ENCODE assay signal across 22 mouse cellular contexts in genomic region chr19:58050986-58051385, GRCm38 (mm10).
A peak's percentile ranks its signal among the peaks of the same experiment; 100 is the strongest.
DNase-seq lines count a peak whose midpoint lies in the region; ATAC-seq lines count a peak whose summit lies in the region.
"Had no signal": no experiment of that assay in that cellular context is flagged by ENCODE, and none has a peak within 500 bp of the region (broad histone marks: within the 10 kb centered on the region; RNA-seq: fewer than 3 reads in every experiment).

No protein-coding gene starts in this region.

- no peaks in the 10 kb centered on the region for H3K9me3 ChIP-seq in hindbrain, embryonic 12.5 days (replicated peaks)
- H3K9me3 ChIP-seq in hindbrain, embryonic 11.5 days (ENCODE audit: control insufficient read depth, low read length): no peaks in the 10 kb centered on the region
- H3K9me3 ChIP-seq in midbrain, embryonic 13.5 days: no peaks in the 10 kb centered on the region
- H3K9me3 ChIP-seq in midbrain, embryonic 14.5 days (ENCODE audit: control insufficient read depth, low read length): no peaks in the 10 kb centered on the region
- H3K9me3 ChIP-seq: embryonic facial prominence, embryonic 15.5 days; forebrain, embryonic 10.5 days; heart, embryonic 12.5 days had no signal

- no peak overlapping the region for H3K4me3 ChIP-seq in hindbrain, embryonic 12.5 days
- H3K4me3 ChIP-seq in hindbrain, embryonic 11.5 days (ENCODE audit: low read depth, low read length): no peak overlapping the region
- H3K4me3 ChIP-seq in midbrain, embryonic 13.5 days (replicated peaks): no peak overlapping the region
- H3K4me3 ChIP-seq in midbrain, embryonic 14.5 days (replicated peaks; ENCODE audit: low read depth, low read length): no peak overlapping the region
- H3K4me3 ChIP-seq: embryonic facial prominence, embryonic 15.5 days; erythroblast, embryonic 14.5 days; forebrain, embryonic 10.5 days; gastrocnemius, adult 2 months; heart, embryonic 12.5 days had no signal

- no peak overlapping the region for H3K9ac ChIP-seq in hindbrain, embryonic 12.5 days
- no peak overlapping the region for H3K9ac ChIP-seq in hindbrain, embryonic 11.5 days (ENCODE audit: low read depth, low read length)
- H3K9ac ChIP-seq in midbrain, embryonic 13.5 days (replicated peaks): no peak overlapping the region; the same call in 1 of the 2 replicates
- H3K9ac ChIP-seq in midbrain, embryonic 14.5 days (replicated peaks; ENCODE audit: low read length): no peak overlapping the region
- H3K9ac ChIP-seq: embryonic facial prominence, embryonic 15.5 days; heart, embryonic 12.5 days had no signal

- no peaks in the 10 kb centered on the region; the same call in 1 of the 2 replicates for H3K36me3 ChIP-seq in hindbrain, embryonic 12.5 days
- no peaks in the 10 kb centered on the region for H3K36me3 ChIP-seq in hindbrain, embryonic 11.5 days (ENCODE audit: control insufficient read depth, insufficient read depth, low read length)
- peaks cover 4% of the 10 kb centered on the region; the same call in 1 of the 2 replicates for H3K36me3 ChIP-seq in midbrain, embryonic 13.5 days
- H3K36me3 ChIP-seq in midbrain, embryonic 14.5 days (ENCODE audit: control insufficient read depth, insufficient read depth, low read length): no peaks in the 10 kb centered on the region
- H3K36me3 ChIP-seq: embryonic facial prominence, embryonic 15.5 days; forebrain, embryonic 10.5 days; heart, embryonic 12.5 days had no signal

- ATAC-seq in hindbrain, embryonic 12.5 days (ENCODE audit: low FRiP score): no peak
- ATAC-seq in hindbrain, embryonic 11.5 days (ENCODE audit: low FRiP score): no peak
- no peak for ATAC-seq in midbrain, embryonic 13.5 days
- no peak for ATAC-seq in midbrain, embryonic 14.5 days (ENCODE audit: low FRiP score, low TSS enrichment)
- ATAC-seq: forebrain, embryonic 14.5 days; hindbrain, postnatal 0 days had no signal

- H3K27me3 ChIP-seq in hindbrain, embryonic 12.5 days: no peaks in the 10 kb centered on the region
- H3K27me3 ChIP-seq in hindbrain, embryonic 11.5 days (ENCODE audit: control insufficient read depth, insufficient read depth, low read length): no peaks in the 10 kb centered on the region
- H3K27me3 ChIP-seq in midbrain, embryonic 13.5 days: no peaks in the 10 kb centered on the region
- no peaks in the 10 kb centered on the region for H3K27me3 ChIP-seq in midbrain, embryonic 14.5 days (ENCODE audit: control insufficient read depth, insufficient read depth, low read length)
- H3K27me3 ChIP-seq: embryonic facial prominence, embryonic 15.5 days; heart, embryonic 12.5 days had no signal

- peak overlapping the region; percentile 8; the same call in 1 of the 2 replicates for H3K27ac ChIP-seq in hindbrain, embryonic 12.5 days
- no peak overlapping the region for H3K27ac ChIP-seq in hindbrain, embryonic 11.5 days (ENCODE audit: low read depth, low read length)
- peak overlapping the region; percentile 30; the same call in 1 of the 2 replicates for H3K27ac ChIP-seq in midbrain, embryonic 13.5 days
- no peak overlapping the region for H3K27ac ChIP-seq in midbrain, embryonic 14.5 days (replicated peaks; ENCODE audit: low read depth, low read length)
- H3K27ac ChIP-seq: embryonic facial prominence, embryonic 15.5 days; forebrain, embryonic 10.5 days; gastrocnemius, adult 2 months; hindbrain, postnatal 0 days had no signal

- WGBS in hindbrain, embryonic 12.5 days: 97% methylated on average over 8 of the region's 8 CpGs
- WGBS in hindbrain, embryonic 11.5 days: 95% methylated on average over 8 of the region's 8 CpGs
- 93% methylated on average over 8 of the region's 8 CpGs for WGBS in midbrain, embryonic 13.5 days
- 97% methylated on average over 8 of the region's 8 CpGs for WGBS in midbrain, embryonic 14.5 days

- H3K4me1 ChIP-seq in hindbrain, embryonic 12.5 days: peaks cover 22% of the 10 kb centered on the region
- H3K4me1 ChIP-seq in hindbrain, embryonic 11.5 days (replicated peaks; ENCODE audit: control insufficient read depth, insufficient read depth, low read length): no peaks in the 10 kb centered on the region
- H3K4me1 ChIP-seq in midbrain, embryonic 13.5 days (replicated peaks): peaks cover 27% of the 10 kb centered on the region
- peaks cover 5% of the 10 kb centered on the region; the same call in 1 of the 2 replicates for H3K4me1 ChIP-seq in midbrain, embryonic 14.5 days (ENCODE audit: control insufficient read depth, insufficient read depth, low read length)
- H3K4me1 ChIP-seq: embryonic facial prominence, embryonic 15.5 days had no signal

- H3K4me2 ChIP-seq in hindbrain, embryonic 12.5 days (replicated peaks): no peak overlapping the region
- H3K4me2 ChIP-seq in hindbrain, embryonic 11.5 days (replicated peaks; ENCODE audit: low read depth, low read length): no peak overlapping the region
- H3K4me2 ChIP-seq in midbrain, embryonic 13.5 days (replicated peaks): no peak overlapping the region
- H3K4me2 ChIP-seq in midbrain, embryonic 14.5 days (ENCODE audit: low read length): no peak overlapping the region
- H3K4me2 ChIP-seq: embryonic facial prominence, embryonic 15.5 days; heart, embryonic 12.5 days had no signal

- no peak for DNase-seq in hindbrain, embryonic 11.5 days (ENCODE audit: low spot score)
- DNase-seq in midbrain, embryonic 14.5 days: no peak
- DNase-seq in thymus, postnatal 14 days: peak; percentile 64
- DNase-seq in cerebellum, adult 9-10 months: no peak
- no peak for DNase-seq in ovary, postnatal 36 days (ENCODE audit: low spot score)
- DNase-seq: adrenal gland, adult 8-10 months; adrenal gland, postnatal 36 days; cerebellum, adult 2 months; cerebellum, postnatal 14 days; embryo, embryonic 11 days; gastrocnemius, adult 2 months; gastrocnemius, postnatal 36 days; heart, adult 18-20 months; heart, postnatal 36 days had no signal

Comparison
In these comparisons a context has a peak if more than half of its experiments do, and no peak if none do; other contexts are left out.
1. H3K27ac ChIP-seq: peak in hindbrain, embryonic 12.5 days (single experiment) and midbrain, embryonic 13.5 days (single experiment); none in hindbrain, embryonic 11.5 days (single experiment) and midbrain, embryonic 14.5 days (single experiment).